Mouse (Mus musculus) neutrophil, adult 65 days (primary cell): ENCODE results near the gene Thra. TPM values are rescaled to one million over a fixed set of nuclear protein-coding genes. Genes with fewer than 3 reads are reported as not detected.

ENCODE experiments used
- total RNA-seq: library from RNA; stranded (reverse); gene quantifications from 2 replicates; pipeline ENCODE4 v1.2.4, GENCODE M21; 2023

The Thra gene
- total RNA-seq: 20.4 and 31.7 TPM in 2 replicates

DNA sequence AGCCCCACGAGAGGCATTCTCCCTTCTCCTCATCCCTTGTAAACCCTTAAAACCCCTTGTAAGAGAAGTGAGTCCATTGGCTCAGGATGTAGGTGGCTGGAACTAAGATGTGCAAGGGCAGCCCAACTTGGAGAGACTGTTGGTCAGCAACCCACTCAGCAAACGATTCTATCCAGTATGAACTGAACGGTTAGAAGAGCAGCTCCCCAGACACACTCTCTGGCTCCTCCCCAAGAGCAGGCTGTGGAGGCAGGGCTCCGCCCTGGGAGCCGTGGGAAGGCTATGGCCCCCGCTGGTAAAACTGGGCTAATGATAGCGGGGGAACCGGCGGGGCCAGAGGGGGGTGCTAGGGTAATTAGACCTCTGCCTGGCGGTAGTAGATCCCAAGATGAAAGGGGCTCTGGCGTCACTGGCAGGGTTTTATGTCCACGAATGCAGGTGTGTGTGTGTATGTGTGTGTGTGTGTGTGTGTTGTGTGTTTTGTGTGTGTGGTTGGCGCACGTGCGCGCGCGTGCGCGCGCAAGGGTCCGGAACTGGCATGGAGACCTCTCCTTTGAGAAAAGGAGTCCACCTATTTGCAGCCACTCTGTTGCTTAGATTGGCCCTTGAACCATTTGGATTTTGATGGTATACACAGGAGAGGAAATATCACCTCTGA lies at the start of gene Thra:
Thra (plus strand) TSS at position 246 of the 658 bp plus-strand sequence.

DNA sequence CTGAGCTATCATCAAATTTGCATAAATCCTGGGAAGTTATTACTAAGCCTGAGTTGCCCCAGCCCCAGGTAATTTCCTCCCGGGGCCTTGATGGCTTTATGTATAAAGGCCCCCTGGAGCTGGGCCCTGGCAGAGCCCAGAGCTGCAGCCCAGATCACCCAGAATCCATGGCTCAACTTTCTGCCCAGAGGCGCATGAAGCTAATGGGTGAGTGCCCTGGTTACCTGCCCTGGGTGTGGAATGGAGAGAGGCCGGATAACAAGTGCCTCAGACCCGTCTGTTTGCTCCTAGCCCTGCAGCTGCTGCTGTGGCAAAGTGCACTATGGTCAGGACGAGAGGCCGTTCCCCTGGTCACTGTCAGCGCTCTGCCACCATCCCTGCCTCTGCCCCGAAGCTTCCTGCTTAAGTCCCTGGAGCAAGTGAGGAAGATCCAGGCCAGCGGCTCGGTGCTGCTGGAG lies 39.2 kb upstream of the Thra start, which contains the start of gene Csf3:
Csf3 (plus strand) TSS at position 51 of the 458 bp plus-strand sequence.

DNA sequence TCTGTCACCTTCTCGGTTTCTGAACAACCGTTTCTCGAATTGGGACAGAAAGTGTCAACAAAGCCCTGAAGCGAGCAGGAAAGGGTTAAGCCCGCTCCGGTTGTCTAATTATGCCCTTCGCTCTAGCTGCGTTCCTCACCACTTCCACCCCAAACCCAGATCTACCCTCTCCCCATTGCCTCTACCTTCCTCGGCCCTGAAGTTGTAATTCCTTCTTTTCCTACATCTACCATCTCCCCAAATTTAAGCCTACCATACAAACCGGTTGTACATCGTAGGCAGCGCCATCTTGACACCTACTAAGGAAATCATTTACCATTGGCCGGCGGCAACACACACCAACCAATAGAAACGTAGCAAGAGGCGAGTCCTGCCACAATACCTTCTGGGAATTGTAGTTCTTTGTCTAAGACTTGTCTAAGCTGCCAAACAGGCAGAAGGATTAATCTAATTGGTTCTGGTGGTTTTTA lies 11.3 kb upstream of the Thra start, which contains the start of gene Med24:
Med24 (minus strand) TSS at position 317 of the 470 bp plus-strand sequence.

DNA sequence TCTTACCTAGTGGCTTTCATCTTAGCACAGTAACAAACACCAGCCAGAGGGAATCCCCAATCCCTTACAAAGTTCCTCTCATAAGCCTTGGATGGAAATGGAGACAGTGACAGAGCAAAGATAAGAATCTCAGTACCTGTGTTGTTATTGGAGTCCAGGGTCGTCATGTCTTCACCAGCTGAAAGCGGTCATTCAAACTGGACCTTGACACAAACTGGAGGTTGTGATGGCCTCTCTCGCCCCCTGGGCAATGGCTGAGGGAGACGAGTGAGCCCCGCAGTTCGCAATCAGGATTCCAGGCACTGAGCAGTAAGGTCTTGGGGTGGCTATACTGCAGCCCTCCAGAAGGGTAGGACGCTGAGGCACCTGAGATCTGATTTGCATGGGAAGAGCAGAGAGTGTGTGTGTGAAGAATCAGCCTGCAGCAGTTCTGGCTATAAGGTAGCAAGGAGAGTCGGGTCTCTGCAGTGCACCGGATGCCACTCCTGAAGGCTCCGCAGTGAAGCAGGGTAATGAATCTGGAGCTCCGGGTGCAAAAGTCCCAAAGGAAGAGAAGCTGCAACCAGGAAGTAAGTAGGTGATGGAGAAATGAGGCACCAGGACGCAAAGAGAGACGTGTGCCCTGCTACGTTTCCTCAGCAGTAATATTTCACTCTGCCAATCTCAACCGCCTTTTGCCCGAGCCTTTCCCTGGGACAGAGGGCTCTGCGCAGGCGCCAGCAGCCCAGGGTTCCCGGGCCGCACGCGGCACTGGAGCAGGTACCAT lies 34.3 kb downstream of the Thra start, which contains the start of gene Nr1d1:
Nr1d1 (minus strand) TSS at position 752 of the 766 bp plus-strand sequence.

GRCm38 (mm10) chr11:98795015-98795713 lies 54.7 kb downstream of the Thra start, which contains the start of gene Msl1:
Gene Msl1, plus strand, starts transcription at chr11:98795516.

GRCm38 (mm10) chr11:98804605-98805004 lies 64.2 kb downstream of the Thra start, which contains the start of gene Casc3:
Gene Casc3, plus strand, starts transcription at chr11:98804905.

Other genes with a start within 250 kb of the Thra start
- gene Ikzf3, start 194.6 kb upstream of the Thra start, total RNA-seq: 1.8 and 5.5 TPM in 2 replicates
- not detected in 2 replicates for gene Zpbp2, start 189.5 kb upstream of the Thra start, total RNA-seq
- gene Ormdl3, start 153.3 kb upstream of the Thra start, total RNA-seq: 4.4 and 6.5 TPM in 2 replicates
- gene Lrrc3c, start 142.3 kb upstream of the Thra start, total RNA-seq: not detected in 2 replicates
- 21.5 and 21.8 TPM in 2 replicates for gene Gm12355, start 115.0 kb upstream of the Thra start, total RNA-seq
- gene Gsdma3, start 114.3 kb upstream of the Thra start, total RNA-seq: not detected in 2 replicates
- not detected in 2 replicates for gene Gsdma2, start 93.9 kb upstream of the Thra start, total RNA-seq
- gene Gsdma, start 76.3 kb upstream of the Thra start, total RNA-seq: not detected in 2 replicates
- gene Psmd3, start 58.1 kb upstream of the Thra start, total RNA-seq: 36.3 and 38.7 TPM in 2 replicates
- gene Csf3, start 39.4 kb upstream of the Thra start, total RNA-seq: not detected in 2 replicates
- 40.2 and 46.5 TPM in 2 replicates for gene Med24, start 11.2 kb upstream of the Thra start, total RNA-seq
- gene Nr1d1, start 34.7 kb downstream of the Thra start, total RNA-seq: 10.7 and 10.8 TPM in 2 replicates
- gene Msl1, start 54.9 kb downstream of the Thra start, total RNA-seq: 203 and 237 TPM in 2 replicates
- gene Casc3, start 64.3 kb downstream of the Thra start, total RNA-seq: 64.7 and 83.1 TPM in 2 replicates
- gene Rapgefl1, start 96.1 kb downstream of the Thra start, total RNA-seq: 0.19 and 0.59 TPM in 2 replicates
- gene Wipf2, start 123.0 kb downstream of the Thra start, total RNA-seq: 31.2 and 34.2 TPM in 2 replicates
- gene Cdc6, start 167.2 kb downstream of the Thra start, total RNA-seq: 25.4 and 32.2 TPM in 2 replicates
- 125 and 130 TPM in 2 replicates for gene Rara, start 187.2 kb downstream of the Thra start, total RNA-seq
- gene Gjd3, start 242.4 kb downstream of the Thra start, total RNA-seq: not detected in 2 replicates